Mouse (Mus musculus) spleen, adult 2 months (tissue): ENCODE measurements around the gene Nhlh1. TPM values are rescaled to one million over a fixed set of nuclear protein-coding genes. Genes with fewer than 3 reads are reported as not detected.

ENCODE experiments used
- DNase-seq, 2 experiments: peaks; one replicate each; pipeline versions ENCODE4 v3.0.0 to v3.0.0-alpha.2; 2012 to 2021; ENCODE audit warnings: low spot score in 2 of 2, low read depth in 1 of 2
- H3K27ac ChIP-seq: fragments of 200-500 bp; 2 replicates; pipeline ENCODE4 v1.5.1; 2012; ENCODE audit warnings: low read length, inconsistent platforms; ENCODE audit not compliant: insufficient read depth
- H3K27me3 ChIP-seq: fragments of 200-500 bp; 2 replicates; pipeline ENCODE4 v1.6.1; 2012; ENCODE audit warnings: mild to moderate bottlenecking, moderate library complexity, low read length, inconsistent platforms; ENCODE audit not compliant: control insufficient read depth, insufficient read depth
- H3K36me3 ChIP-seq: fragments of 200-500 bp; 2 replicates; pipeline ENCODE4 v1.6.1; 2012; ENCODE audit warnings: mild to moderate bottlenecking, low read length, inconsistent platforms; ENCODE audit not compliant: control insufficient read depth, insufficient read depth
- H3K4me1 ChIP-seq: fragments of 200-500 bp; 2 replicates; pipeline ENCODE4 v1.6.1; 2011; ENCODE audit warnings: inconsistent platforms; ENCODE audit not compliant: control insufficient read depth, insufficient read depth, insufficient read length
- H3K4me3 ChIP-seq: fragments of 200-500 bp; 2 replicates; pipeline ENCODE4 v1.5.1; 2011; ENCODE audit warnings: mild to moderate bottlenecking, inconsistent platforms; ENCODE audit not compliant: insufficient read depth, insufficient read length; ENCODE audit errors: extremely low read depth
- CTCF ChIP-seq: fragments of 200-500 bp; IDR thresholded peaks from 2 replicates; pipeline ENCODE4 v1.5.1; 2011; ENCODE audit warnings: mild to moderate bottlenecking, inconsistent platforms; ENCODE audit not compliant: insufficient read depth, insufficient read length, insufficient replicate concordance; ENCODE audit errors: extremely low read depth
- POLR2A ChIP-seq: fragments of 200-500 bp; IDR thresholded peaks from 2 replicates; pipeline ENCODE4 v1.6.1; 2011; ENCODE audit warnings: low read depth, low read length, inconsistent platforms
- WGBS: fragments of 180-500 bp; shearing (Covaris S2); methylation state at CpG from one replicate; pipeline ENCODE4 v1.1.7; 2018; 5-methylcytosine and 5-hydroxymethylcytosine counted together
- polyA plus RNA-seq: library from polyadenylated mRNA; depleted of rRNA; stranded (reverse); fragments of >200 nt; gene quantifications from 2 replicates; pipeline ENCODE4 v1.2.3, GENCODE M21; 2012

Nhlh1 gene
- polyA plus RNA-seq, 1 experiment, result not detected

DNA sequence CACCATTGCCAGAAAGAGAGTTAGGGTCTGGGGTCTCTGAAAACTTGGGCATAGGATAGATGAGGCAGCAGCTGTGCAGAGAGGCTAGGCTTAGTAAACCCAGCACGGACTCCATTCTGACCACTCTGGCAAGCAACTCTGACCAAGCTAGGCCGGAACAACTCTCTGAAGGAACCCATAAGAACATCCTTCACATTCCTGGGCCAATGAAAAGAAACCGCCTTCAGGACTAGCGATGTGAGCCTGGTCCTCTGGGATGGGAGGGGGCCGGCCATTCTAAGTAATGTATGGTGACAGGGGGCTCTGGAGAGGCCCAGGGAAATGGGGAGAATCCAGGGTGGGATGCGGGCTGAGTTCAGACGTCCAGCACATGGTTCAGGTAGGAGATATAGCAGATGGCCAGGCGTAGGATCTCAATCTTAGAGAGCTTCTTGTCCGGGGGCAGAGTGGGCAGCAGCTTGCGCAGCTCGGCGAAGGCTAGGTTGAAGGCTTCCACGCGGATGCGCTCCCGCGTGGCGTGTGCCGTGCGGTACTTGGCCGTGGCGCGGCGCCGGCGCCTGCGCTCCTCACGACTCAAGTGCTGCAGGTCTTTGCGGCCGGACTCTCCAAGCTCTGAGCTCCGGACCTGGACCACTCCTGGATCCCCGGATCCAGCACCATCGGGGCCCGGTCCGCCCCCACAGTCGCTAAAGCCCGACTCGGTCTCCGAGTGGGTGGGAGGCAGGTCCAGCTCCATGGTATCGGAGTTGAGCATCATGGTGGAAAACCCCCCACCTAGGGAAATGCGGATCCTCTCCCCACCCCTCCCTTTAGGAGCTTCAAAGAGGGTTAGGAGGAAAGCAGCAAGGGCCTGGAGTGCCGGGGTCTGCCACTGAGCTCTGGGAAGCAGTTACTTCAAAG, 3.6 kb downstream of the Nhlh1 start:
- peaks cover 4% of the 10 kb centered on the region; the same call in 1 of the 2 replicates for H3K4me1 ChIP-seq
- DNase-seq, result no peak
- TF ChIP-seq CTCF, result no peak
- H3K4me3 ChIP-seq, result no peak overlapping the region
- no peaks in the 10 kb centered on the region for H3K36me3 ChIP-seq
- H3K27ac ChIP-seq, result no peak overlapping the region
- WGBS, result 9% methylated on average over 42 of the region's 42 CpGs
- H3K27me3 ChIP-seq, result peaks cover 11% of the 10 kb centered on the region

DNA sequence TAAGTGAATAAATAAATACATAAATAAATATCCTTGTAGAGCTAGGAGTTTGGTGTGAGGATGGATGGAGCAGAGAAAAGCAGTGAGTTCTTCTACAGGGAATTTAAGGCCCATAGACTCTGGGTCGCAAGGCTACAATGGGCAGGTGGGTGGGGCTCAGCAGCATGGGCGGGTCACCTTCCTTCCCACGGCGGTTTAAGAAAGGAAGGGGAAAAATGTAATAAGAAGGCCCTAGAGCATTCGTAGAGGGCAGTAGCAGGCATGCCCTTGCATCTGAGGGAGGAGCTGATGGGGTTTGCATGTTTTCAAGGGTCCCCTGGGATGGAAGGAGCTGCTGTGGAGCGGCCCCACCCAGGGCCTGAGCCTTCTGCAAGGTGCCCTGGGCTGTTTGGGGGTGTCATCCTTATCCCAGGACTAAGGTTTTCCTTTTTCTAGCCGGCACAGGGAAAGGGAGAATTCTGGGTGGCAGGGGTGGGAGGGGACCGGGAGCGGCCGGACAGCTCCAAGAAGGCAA, 4.5 kb downstream of the Nhlh1 start:
- no peak for TF ChIP-seq POLR2A
- no peak for TF ChIP-seq CTCF
- whole genome bisulfite sequencing, result 34% methylated on average over 10 of the region's 10 CpGs
- peaks cover 11% of the 10 kb centered on the region for H3K27me3 ChIP-seq

DNA sequence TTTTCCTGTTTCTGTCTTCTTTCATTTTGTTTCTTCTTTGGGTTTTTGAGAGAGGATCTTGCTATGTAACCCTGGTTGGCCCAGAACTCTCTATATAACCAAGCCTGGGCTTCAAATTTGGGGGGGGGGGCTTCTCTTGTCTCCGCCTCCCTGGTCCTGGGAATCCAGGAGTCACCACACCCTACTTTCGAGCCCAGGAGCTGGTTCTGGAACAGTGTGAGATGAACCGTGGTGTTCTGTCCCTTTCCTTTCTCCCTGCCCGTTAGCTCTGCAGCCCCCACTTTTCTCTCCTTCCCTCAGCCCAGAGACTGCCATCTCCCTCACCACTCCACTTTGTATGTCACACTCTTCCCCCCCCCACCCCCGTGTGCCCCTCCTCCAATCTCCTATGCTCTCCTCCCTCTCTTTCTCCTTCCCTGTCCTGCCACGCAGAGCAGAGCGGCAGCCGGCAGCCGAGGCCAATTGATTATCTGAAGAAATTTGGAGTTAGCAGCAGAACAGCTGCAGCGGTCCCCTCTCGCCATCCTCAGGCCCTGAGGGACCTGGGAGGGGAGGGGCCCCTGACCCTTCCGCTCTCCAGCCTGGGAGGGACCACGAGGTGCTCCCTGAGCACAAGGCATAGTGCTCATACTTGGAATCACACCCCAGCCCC, 8.1 kb downstream of the Nhlh1 start:
- Histone ChIP-seq H3K4me1 (peaks cover 4% of the 10 kb centered on the region; the same call in 1 of the 2 replicates), H3K4me3 (no peak overlapping the region), H3K27me3 (peaks cover 7% of the 10 kb centered on the region), H3K27ac (no peak overlapping the region), H3K36me3 (no peaks in the 10 kb centered on the region)
- 82% methylated on average over 13 of the region's 13 CpGs for WGBS
- no peak for TF ChIP-seq CTCF
- no peak for TF ChIP-seq POLR2A
- no peak for DNase-seq

More for the DNA sequence above, 4.5 kb downstream of the Nhlh1 start:
- H3K4me3 ChIP-seq, result no peak overlapping the region
- no peak for DNase-seq
- H3K4me1 ChIP-seq, result peaks cover 4% of the 10 kb centered on the region; the same call in 1 of the 2 replicates
- H3K36me3 ChIP-seq, result no peaks in the 10 kb centered on the region
- H3K27ac ChIP-seq, result no peak overlapping the region

DNA sequence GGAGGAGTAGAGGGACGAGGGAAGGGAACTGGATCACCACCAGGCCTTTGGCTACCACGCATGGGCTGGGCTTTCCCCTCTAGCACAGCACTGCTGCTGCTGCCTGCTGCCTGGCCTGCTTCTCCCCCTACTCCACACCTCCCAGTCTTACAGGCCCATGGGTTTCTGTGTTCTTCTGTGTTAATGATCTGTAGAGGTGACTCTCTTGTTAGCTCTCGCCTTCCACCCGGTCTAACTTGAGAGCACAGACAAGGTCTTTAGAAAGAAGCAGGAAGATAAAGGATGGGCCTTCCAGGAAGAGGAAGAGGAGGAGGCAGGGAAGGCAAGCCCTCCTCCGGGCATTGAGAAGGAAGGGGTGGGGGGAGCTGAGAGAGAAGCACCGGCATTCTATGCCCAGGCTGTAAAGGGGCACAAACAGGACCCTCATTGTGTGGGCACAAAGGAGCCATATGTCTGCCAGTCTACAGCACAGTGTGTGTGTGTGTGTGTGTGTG, 9.1 kb downstream of the Nhlh1 start:
- 52% methylated on average over 6 of the region's 6 CpGs for WGBS
- 0 out of 2 replicates have a peak, but pooled peaks cover 1% of the 10 kb centered on the region for H3K27me3 ChIP-seq
- H3K4me3 ChIP-seq, result no peak overlapping the region; the same call in 1 of the 2 replicates
- H3K36me3 ChIP-seq, result no peaks in the 10 kb centered on the region
- TF ChIP-seq POLR2A (no peak), CTCF (no peak)
- DNase-seq, result no peak
- no peaks in the 10 kb centered on the region for H3K4me1 ChIP-seq
- no peak overlapping the region for H3K27ac ChIP-seq

DNA sequence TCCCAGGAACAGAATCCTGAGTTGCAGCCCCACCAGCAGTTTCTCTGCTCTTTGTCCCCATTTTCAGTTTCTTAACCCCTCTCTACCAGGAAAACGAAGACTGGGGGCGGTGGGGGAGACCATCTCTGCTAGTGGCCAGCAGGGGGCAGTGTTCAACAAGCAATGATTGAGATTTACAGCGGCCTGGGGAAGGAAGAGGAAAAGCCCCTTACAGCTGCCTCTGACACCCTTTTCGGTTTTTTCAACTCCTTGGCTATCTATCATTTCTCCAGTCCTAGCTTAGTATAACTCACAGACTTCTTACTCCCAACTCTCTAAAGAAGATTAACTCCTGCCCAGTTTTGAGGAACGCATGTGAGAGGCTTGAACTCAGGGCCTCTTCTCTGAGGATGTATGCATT, 10.4 kb downstream of the Nhlh1 start:
- DNase-seq, result peak; percentile 46 to 50
- Histone ChIP-seq H3K27ac (no peak overlapping the region), H3K27me3 (0 out of 2 replicates have a peak, but pooled peaks cover 1% of the 10 kb centered on the region), H3K4me1 (no peaks in the 10 kb centered on the region), H3K36me3 (no peaks in the 10 kb centered on the region), H3K4me3 (no peak overlapping the region)
- TF ChIP-seq CTCF (peak; percentile 86; the same call in 1 of the 2 replicates), POLR2A (no peak)
- WGBS, result 19% methylated on average over 5 of the region's 5 CpGs

DNA sequence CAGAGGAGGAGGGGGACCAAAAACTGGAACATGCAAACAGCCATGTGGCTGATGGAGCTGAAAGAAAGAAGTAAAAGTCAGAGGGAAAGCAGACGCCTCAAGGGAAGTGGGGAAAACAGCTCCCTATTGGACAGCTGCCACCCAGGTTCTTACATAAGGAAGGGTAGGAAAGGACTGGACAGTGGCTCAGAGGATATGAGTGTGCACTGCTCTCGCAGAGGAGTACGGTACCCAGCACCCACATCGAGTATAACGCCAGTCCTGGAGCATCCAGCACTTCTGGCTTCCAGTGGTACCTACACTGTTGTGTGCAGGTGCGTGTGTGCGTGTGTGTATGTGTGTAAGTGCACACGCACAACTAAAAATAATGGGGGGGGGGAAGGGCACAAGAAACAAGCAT, 11.0 kb downstream of the Nhlh1 start:
- no peaks in the 10 kb centered on the region for H3K36me3 ChIP-seq
- 69% methylated on average over 8 of the region's 8 CpGs for WGBS
- no peak overlapping the region for H3K27ac ChIP-seq
- H3K27me3 ChIP-seq, result 0 out of 2 replicates have a peak, but pooled peaks cover 1% of the 10 kb centered on the region
- TF ChIP-seq CTCF (no peak), POLR2A (no peak)
- no peaks in the 10 kb centered on the region for H3K4me1 ChIP-seq
- no peak for DNase-seq
- H3K4me3 ChIP-seq, result no peak overlapping the region
